In the genomic region with DNA sequence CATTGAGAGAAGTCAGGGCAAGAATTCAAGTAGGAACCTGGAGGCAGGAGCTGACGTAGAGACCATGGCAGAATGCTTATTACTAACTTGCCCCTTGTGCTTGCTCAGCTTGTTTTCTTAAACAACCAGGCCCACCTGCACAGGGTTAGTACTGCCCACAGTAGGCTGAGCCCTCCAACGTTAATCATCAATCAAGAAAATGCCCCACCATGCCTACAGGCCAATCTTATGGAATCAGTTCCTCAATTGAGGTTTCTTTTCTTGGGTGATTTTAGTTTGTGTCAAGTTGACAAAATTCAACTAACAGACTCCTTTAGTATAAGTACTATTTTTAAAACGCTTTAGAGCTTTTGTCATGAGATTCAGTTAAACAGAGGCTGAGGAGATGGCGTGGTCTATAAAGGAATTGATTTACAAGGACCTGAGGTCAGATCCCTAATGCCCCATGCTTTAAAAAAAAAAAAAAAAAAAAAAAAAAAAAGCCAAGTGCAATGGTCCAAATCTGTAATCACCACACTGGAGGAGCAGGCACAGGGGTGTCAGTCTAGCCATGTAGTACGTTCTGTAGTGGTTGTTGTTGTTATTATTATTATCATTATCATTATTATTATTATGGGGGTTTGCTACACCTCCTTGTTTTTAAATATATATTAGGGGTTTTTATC, we compare ENCODE assay signal across 30 mouse cellular contexts. TPM values are rescaled to one million over a fixed set of nuclear protein-coding genes. Genes with fewer than 3 reads are reported as not detected.
DNase-seq lines count a peak whose midpoint lies in the region; ATAC-seq and TF ChIP-seq lines count a peak whose summit lies in the region.
"Had no signal": no experiment of that assay in that cellular context is flagged by ENCODE, and none has a peak within 500 bp of the region (broad histone marks: within the 10 kb centered on the region; RNA-seq: fewer than 3 reads in every experiment).

No protein-coding gene starts in this region.

- H3K27me3 ChIP-seq in kidney, embryonic 14.5 days (ENCODE audit: control insufficient read depth, insufficient read depth, low read length): no peaks in the 10 kb centered on the region
- H3K27me3 ChIP-seq in kidney, adult 2 months (replicated peaks; ENCODE audit: control insufficient read depth, insufficient read depth, low read length): no peaks in the 10 kb centered on the region
- no peaks in the 10 kb centered on the region for H3K27me3 ChIP-seq in midbrain, embryonic 11.5 days (ENCODE audit: control insufficient read depth, insufficient read depth, low read length)
- H3K27me3 ChIP-seq in midbrain, embryonic 10.5 days (ENCODE audit: low read depth, poor library complexity, severe bottlenecking): no peaks in the 10 kb centered on the region
- H3K27me3 ChIP-seq: heart, embryonic 13.5 days; hindbrain, embryonic 12.5 days; megakaryocyte, embryonic 14.5 days; midbrain, embryonic 15.5 days; neural tube, embryonic 13.5 days; stomach, embryonic 15.5 days had no signal

- no peaks in the 10 kb centered on the region for H3K36me3 ChIP-seq in kidney, embryonic 14.5 days (ENCODE audit: control insufficient read depth, insufficient read depth, low read length)
- no peaks in the 10 kb centered on the region for H3K36me3 ChIP-seq in kidney, adult 2 months (ENCODE audit: control insufficient read depth, insufficient read depth, low read length)
- H3K36me3 ChIP-seq in midbrain, embryonic 11.5 days (ENCODE audit: control insufficient read depth, insufficient read depth, low read length): no peaks in the 10 kb centered on the region
- H3K36me3 ChIP-seq in midbrain, embryonic 10.5 days: peaks cover 17% of the 10 kb centered on the region
- H3K36me3 ChIP-seq: hindbrain, embryonic 12.5 days; midbrain, embryonic 15.5 days; stomach, embryonic 15.5 days had no signal

- H3K4me3 ChIP-seq in kidney, embryonic 14.5 days (ENCODE audit: low read length): no peak overlapping the region
- no peak overlapping the region for H3K4me3 ChIP-seq in kidney, adult 2 months (ENCODE audit: insufficient read depth, low read depth, low read length)
- no peak overlapping the region for H3K4me3 ChIP-seq in midbrain, embryonic 11.5 days (ENCODE audit: low read depth, low read length)
- no peak overlapping the region for H3K4me3 ChIP-seq in midbrain, embryonic 10.5 days
- H3K4me3 ChIP-seq: forebrain, embryonic 10.5 days; heart, embryonic 13.5 days; hindbrain, embryonic 12.5 days; megakaryocyte, embryonic 14.5 days; midbrain, embryonic 15.5 days; myocyte; neural tube, embryonic 13.5 days; stomach, embryonic 15.5 days had no signal

- 0 out of 2 replicates have a peak, but pooled peaks cover 3% of the 10 kb centered on the region for H3K4me1 ChIP-seq in kidney, embryonic 14.5 days (ENCODE audit: control insufficient read depth, insufficient read depth, low read length)
- H3K4me1 ChIP-seq in kidney, adult 2 months (ENCODE audit: control insufficient read depth, insufficient read depth, low read length): 0 out of 2 replicates have a peak, but pooled peaks cover 2% of the 10 kb centered on the region
- no peaks in the 10 kb centered on the region for H3K4me1 ChIP-seq in midbrain, embryonic 11.5 days (ENCODE audit: control insufficient read depth, insufficient read depth, low read length)
- no peaks in the 10 kb centered on the region for H3K4me1 ChIP-seq in midbrain, embryonic 10.5 days
- H3K4me1 ChIP-seq: forebrain, embryonic 10.5 days; heart, embryonic 13.5 days; hindbrain, embryonic 12.5 days; midbrain, embryonic 15.5 days; neural tube, embryonic 13.5 days; stomach, embryonic 15.5 days had no signal

- H3K9ac ChIP-seq in kidney, embryonic 14.5 days (ENCODE audit: low read depth, low read length): no peak overlapping the region
- no peak overlapping the region for H3K9ac ChIP-seq in midbrain, embryonic 11.5 days (ENCODE audit: low read length)
- H3K9ac ChIP-seq: heart, embryonic 13.5 days; hindbrain, embryonic 12.5 days; midbrain, embryonic 15.5 days; neural tube, embryonic 13.5 days; stomach, embryonic 15.5 days had no signal

- TF ChIP-seq POLR2A in kidney, adult 2 months (IDR thresholded peaks at IDR 0.05; ENCODE audit: low read depth, low read length): no peak

- no peak for ATAC-seq in kidney, embryonic 14.5 days (ENCODE audit: low FRiP score, low TSS enrichment)
- no peak for ATAC-seq in midbrain, embryonic 11.5 days (ENCODE audit: low FRiP score)
- peak; percentile 39; the same call in 1 of the 2 replicates for ATAC-seq in megakaryocyte progenitor cell, adult 5-6 weeks (replicated peaks; ENCODE audit: poor library complexity)
- ATAC-seq: activated CD4-positive, CD25-positive, alpha-beta regulatory T cell, adult 4 months; forebrain, embryonic 16.5 days; intestine, postnatal 0 days; midbrain, embryonic 15.5 days had no signal

- DNase-seq in kidney, adult 2 months: no peak
- DNase-seq in midbrain, embryonic 11.5 days (ENCODE audit: low spot score, missing footprints): peak; percentile 82
- no peak for DNase-seq in midbrain, embryonic 10.5 days (ENCODE audit: low spot score)
- DNase-seq in lung, postnatal 14 days: no peak
- no peak for DNase-seq in MN1 (ENCODE audit: low spot score)
- no peak for DNase-seq in urinary bladder, postnatal 25 days (ENCODE audit: low spot score)
- DNase-seq: adrenal gland, adult 8-10 months; cerebellum, adult 9-10 months; gastrocnemius, postnatal 10 days; heart, adult 18-20 months; heart, postnatal 14 days; lung, adult 18-20 months; lung, postnatal 10 days; right cerebral cortex, adult 18-20 months; right cerebral cortex, postnatal 4 days; thymus, postnatal 36 days had no signal

- TF ChIP-seq CTCF in kidney, adult 2 months (conservative IDR thresholded peaks at IDR 0.05; ENCODE audit: insufficient read depth, insufficient read length, low read depth, low read length): no peak

- H3K4me2 ChIP-seq in kidney, embryonic 14.5 days (replicated peaks; ENCODE audit: low read depth, low read length): no peak overlapping the region
- no peak overlapping the region for H3K4me2 ChIP-seq in midbrain, embryonic 11.5 days
- H3K4me2 ChIP-seq: heart, embryonic 13.5 days; hindbrain, embryonic 12.5 days; midbrain, embryonic 15.5 days; neural tube, embryonic 13.5 days; stomach, embryonic 15.5 days had no signal

- WGBS in kidney, embryonic 14.5 days: 45% methylated on average over 5 of the region's 5 CpGs
- WGBS in kidney, adult 2 months: 49% methylated on average over 5 of the region's 5 CpGs
- WGBS in midbrain, embryonic 11.5 days: 86% methylated on average over 5 of the region's 5 CpGs
- 87% methylated on average over 5 of the region's 5 CpGs for WGBS in midbrain, embryonic 10.5 days

- no peaks in the 10 kb centered on the region for H3K9me3 ChIP-seq in kidney, embryonic 14.5 days (ENCODE audit: control insufficient read depth, low read length)
- H3K9me3 ChIP-seq in midbrain, embryonic 11.5 days (ENCODE audit: control insufficient read depth, low read length): no peaks in the 10 kb centered on the region
- no peaks in the 10 kb centered on the region for H3K9me3 ChIP-seq in midbrain, embryonic 10.5 days (replicated peaks)
- H3K9me3 ChIP-seq: forebrain, embryonic 10.5 days; G1E; heart, embryonic 13.5 days; hindbrain, embryonic 12.5 days; megakaryocyte, embryonic 14.5 days; midbrain, embryonic 15.5 days; neural tube, embryonic 13.5 days; stomach, embryonic 15.5 days had no signal

- H3K27ac ChIP-seq in kidney, embryonic 14.5 days (ENCODE audit: low read depth, low read length): 0 out of 2 replicates have a peak overlapping the region, but pooled peaks have one; percentile 26
- H3K27ac ChIP-seq in kidney, adult 2 months (ENCODE audit: insufficient read depth, low read depth, low read length): no peak overlapping the region
- no peak overlapping the region for H3K27ac ChIP-seq in midbrain, embryonic 11.5 days (ENCODE audit: low read depth, low read length)
- no peak overlapping the region for H3K27ac ChIP-seq in midbrain, embryonic 10.5 days (replicated peaks)
- H3K27ac ChIP-seq: forebrain, embryonic 10.5 days; heart, embryonic 13.5 days; hindbrain, embryonic 12.5 days; midbrain, embryonic 15.5 days; neural tube, embryonic 13.5 days; stomach, embryonic 15.5 days had no signal

RNA-seq across cellular contexts. Expression of a gene that starts 48.4 kb away (rescaled TPM):
- 8.5 and 18.0 TPM in 2 replicates for polyA plus RNA-seq in kidney, embryonic 14.5 days (2014; fragmentation: Nextera tagmentation; extraction: Ambion mirVana)
- 2.2 and 3.3 TPM in 2 replicates for polyA plus RNA-seq in kidney, adult 2 months (2012; rRNA removed)
- polyA plus RNA-seq in midbrain, embryonic 11.5 days (2014; fragmentation: Nextera tagmentation; extraction: Ambion mirVana): 22.0 and 24.5 TPM in 2 replicates
- 22.4 and 22.6 TPM in 2 replicates for polyA plus RNA-seq in midbrain, embryonic 10.5 days (2016; fragmentation: Nextera tagmentation; extraction: Ambion mirVana)
- 11.1 and 12.1 TPM in 2 replicates for total RNA-seq in megakaryocyte progenitor cell, adult 5-6 weeks (2015)
- 6.9 and 9.6 TPM in 2 replicates for total RNA-seq in megakaryocyte progenitor cell, adult 5-6 weeks (2017)
